ENCODE assay signal across 22 mouse cellular contexts in genomic region chr3:141778411-141778919, GRCm38 (mm10).
DNase-seq lines count a peak whose midpoint lies in the region; ATAC-seq lines count a peak whose summit lies in the region.
"Had no signal": no experiment of that assay in that cellular context is flagged by ENCODE, and none has a peak within 500 bp of the region (broad histone marks: within the 10 kb centered on the region; RNA-seq: fewer than 3 reads in every experiment).

No protein-coding gene starts in this region.

- no peak for ATAC-seq in kidney, embryonic 15.5 days (replicated peaks; ENCODE audit: low FRiP score)
- peak; percentile 37; the same call in 1 of the 2 replicates for ATAC-seq in megakaryocyte, adult 5-6 weeks (ENCODE audit: poor library complexity, severe bottlenecking)
- ATAC-seq in erythroid progenitor cell, adult 5-6 weeks (replicated peaks; ENCODE audit: low FRiP score, poor library complexity, severe bottlenecking), result no peak
- ATAC-seq: forebrain, embryonic 16.5 days; inflammation-experienced regulatory T-cells, adult 6 months; midbrain, embryonic 16.5 days had no signal

- H3K4me2 ChIP-seq in kidney, embryonic 15.5 days, result no peak overlapping the region
- H3K4me2 ChIP-seq: embryonic facial prominence, embryonic 13.5 days; stomach, embryonic 15.5 days had no signal

- peak overlapping the region; percentile 63 for H3K27ac ChIP-seq in kidney, embryonic 15.5 days
- H3K27ac ChIP-seq: embryonic facial prominence, embryonic 13.5 days; stomach, embryonic 15.5 days had no signal

- H3K4me1 ChIP-seq in kidney, embryonic 15.5 days, result peaks cover 6% of the 10 kb centered on the region; the same call in 1 of the 2 replicates
- H3K4me1 ChIP-seq: stomach, embryonic 15.5 days had no signal

- H3K9ac ChIP-seq in kidney, embryonic 15.5 days, result no peak overlapping the region
- H3K9ac ChIP-seq: embryonic facial prominence, embryonic 13.5 days; stomach, embryonic 15.5 days had no signal

- DNase-seq in kidney, postnatal 14 days, result no peak
- peak; percentile 2 for DNase-seq in T-cell, adult 2 months (ENCODE audit: low spot score)
- DNase-seq in induced T-regulatory cell, adult 2 months (ENCODE audit: low read depth), result peak; percentile 38
- no peak for DNase-seq in layer of hippocampus, adult 8-10 months (ENCODE audit: low spot score in 2 of 2)
- no peak for DNase-seq in heart, adult 9 months (ENCODE audit: low spot score in 2 of 2)
- DNase-seq: adrenal gland, adult 2 months; B cell, adult 2 months; cerebellum, postnatal 10 days; heart, adult 18-20 months; heart, postnatal 36 days; lung, adult 18-20 months; lung, postnatal 14 days; right cerebral cortex, postnatal 25 days; thymus, adult 18-20 months had no signal

- H3K9me3 ChIP-seq in kidney, embryonic 15.5 days (replicated peaks), result no peaks in the 10 kb centered on the region
- H3K9me3 ChIP-seq: embryonic facial prominence, embryonic 13.5 days; stomach, embryonic 15.5 days had no signal

- 44% methylated on average over 8 of the region's 8 CpGs for WGBS in kidney, embryonic 15.5 days

- no peaks in the 10 kb centered on the region for H3K27me3 ChIP-seq in kidney, embryonic 15.5 days
- H3K27me3 ChIP-seq: embryonic facial prominence, embryonic 13.5 days; stomach, embryonic 15.5 days had no signal

- no peaks in the 10 kb centered on the region for H3K36me3 ChIP-seq in kidney, embryonic 15.5 days
- H3K36me3 ChIP-seq: embryonic facial prominence, embryonic 13.5 days; stomach, embryonic 15.5 days had no signal

- no peak overlapping the region for H3K4me3 ChIP-seq in kidney, embryonic 15.5 days (replicated peaks)
- H3K4me3 ChIP-seq: embryonic facial prominence, embryonic 13.5 days; stomach, embryonic 15.5 days had no signal

Comparison
In these comparisons a context has a peak if more than half of its experiments do, and no peak if none do; other contexts are left out.
1. DNase-seq: peak in T-cell, adult 2 months (single experiment) and induced T-regulatory cell, adult 2 months (single experiment); none in kidney, postnatal 14 days (single experiment), layer of hippocampus, adult 8-10 months (0 of 2) and heart, adult 9 months (0 of 2).